27 mouse cellular contexts compared by ENCODE assay signal in genomic region chr17:35556186-35556765, GRCm38 (mm10). TPM values are rescaled to one million over a fixed set of nuclear protein-coding genes. Genes with fewer than 3 reads are reported as not detected.
DNase-seq lines count a peak whose midpoint lies in the region; ATAC-seq and TF ChIP-seq lines count a peak whose summit lies in the region.
"Had no signal": no experiment of that assay in that cellular context is flagged by ENCODE, and none has a peak within 500 bp of the region (broad histone marks: within the 10 kb centered on the region; RNA-seq: fewer than 3 reads in every experiment).

No protein-coding gene starts in this region.

- no peak overlapping the region for H3K9ac ChIP-seq in intestine, postnatal 0 days (ENCODE audit: low read depth, low read length)
- no peak overlapping the region for H3K9ac ChIP-seq in intestine, embryonic 16.5 days (ENCODE audit: low read depth, low read length)
- no peak overlapping the region for H3K9ac ChIP-seq in kidney, embryonic 14.5 days (ENCODE audit: low read depth, low read length)
- H3K9ac ChIP-seq: embryonic facial prominence, embryonic 15.5 days; forebrain, embryonic 15.5 days; heart, embryonic 13.5 days; hindbrain, embryonic 12.5 days had no signal

- H3K27me3 ChIP-seq in intestine, postnatal 0 days (replicated peaks; ENCODE audit: control insufficient read depth, insufficient read depth, low read length) = no peaks in the 10 kb centered on the region
- H3K27me3 ChIP-seq in intestine, embryonic 16.5 days (replicated peaks; ENCODE audit: control insufficient read depth, insufficient read depth, low read length) = no peaks in the 10 kb centered on the region
- no peaks in the 10 kb centered on the region for H3K27me3 ChIP-seq in kidney, embryonic 14.5 days (ENCODE audit: control insufficient read depth, insufficient read depth, low read length)
- no peaks in the 10 kb centered on the region for H3K27me3 ChIP-seq in E14TG2a.4 (ENCODE audit: insufficient read depth, low read length)
- H3K27me3 ChIP-seq: embryonic facial prominence, embryonic 15.5 days; forebrain, embryonic 15.5 days; heart, embryonic 13.5 days had no signal

- TF ChIP-seq CTCF in intestine, postnatal 0 days (IDR thresholded peaks at IDR 0.05; ENCODE audit: low read depth) = no peak
- TF ChIP-seq CTCF in E14TG2a.4 (conservative IDR thresholded peaks at IDR 0.05; ENCODE audit: low read length) = no peak
- no peak for TF ChIP-seq CTCF in layer of hippocampus, adult 2 months (conservative IDR thresholded peaks at IDR 0.05)

- DNase-seq in kidney, adult 8-10 months = peak; percentile 37 to 62
- no peak for DNase-seq in layer of hippocampus, adult 2 months (ENCODE audit: low spot score in 2 of 2)
- DNase-seq in thymus, postnatal 10 days (ENCODE audit: low spot score in 2 of 2) = no peak
- DNase-seq: adrenal gland, adult 8-10 months; cerebellum, adult 11 months; cerebellum, adult 8-10 months; gastrocnemius, postnatal 36 days; heart, adult 11 months had no signal

- H3K4me2 ChIP-seq in intestine, postnatal 0 days (replicated peaks; ENCODE audit: low read depth) = no peak overlapping the region
- no peak overlapping the region for H3K4me2 ChIP-seq in intestine, embryonic 16.5 days (ENCODE audit: low read depth, low read length)
- no peak overlapping the region for H3K4me2 ChIP-seq in kidney, embryonic 14.5 days (replicated peaks; ENCODE audit: low read depth, low read length)
- H3K4me2 ChIP-seq: embryonic facial prominence, embryonic 15.5 days; forebrain, embryonic 15.5 days; heart, embryonic 13.5 days; hindbrain, embryonic 12.5 days had no signal

- WGBS in intestine, postnatal 0 days = 78% methylated on average over 13 of the region's 13 CpGs
- 83% methylated on average over 13 of the region's 13 CpGs for whole genome bisulfite sequencing in intestine, embryonic 16.5 days
- 89% methylated on average over 13 of the region's 13 CpGs for WGBS in kidney, embryonic 14.5 days

- 0 out of 2 replicates have a peak overlapping the region, but pooled peaks have one; percentile 21 for H3K27ac ChIP-seq in intestine, postnatal 0 days (ENCODE audit: low read depth, low read length)
- no peak overlapping the region for H3K27ac ChIP-seq in intestine, embryonic 16.5 days (ENCODE audit: low read length)
- H3K27ac ChIP-seq in kidney, embryonic 14.5 days (ENCODE audit: low read depth, low read length) = no peak overlapping the region
- H3K27ac ChIP-seq in layer of hippocampus, adult 2 months = no peak overlapping the region
- H3K27ac ChIP-seq: embryonic facial prominence, embryonic 15.5 days; forebrain, embryonic 15.5 days; heart, embryonic 13.5 days; hindbrain, embryonic 12.5 days had no signal

- no peaks in the 10 kb centered on the region for H3K9me3 ChIP-seq in intestine, postnatal 0 days (ENCODE audit: control insufficient read depth)
- no peaks in the 10 kb centered on the region for H3K9me3 ChIP-seq in intestine, embryonic 16.5 days (ENCODE audit: control insufficient read depth, low read length)
- no peaks in the 10 kb centered on the region for H3K9me3 ChIP-seq in kidney, embryonic 14.5 days (ENCODE audit: control insufficient read depth, low read length)
- no peaks in the 10 kb centered on the region for H3K9me3 ChIP-seq in E14TG2a.4 (ENCODE audit: low read length)
- H3K9me3 ChIP-seq: embryonic facial prominence, embryonic 15.5 days; forebrain, embryonic 15.5 days; heart, embryonic 13.5 days; hindbrain, embryonic 12.5 days had no signal

- H3K36me3 ChIP-seq in intestine, postnatal 0 days (ENCODE audit: control insufficient read depth, insufficient read depth) = no peaks in the 10 kb centered on the region
- H3K36me3 ChIP-seq in intestine, embryonic 16.5 days (ENCODE audit: control insufficient read depth, insufficient read depth, low read length) = no peaks in the 10 kb centered on the region
- H3K36me3 ChIP-seq in kidney, embryonic 14.5 days (ENCODE audit: control insufficient read depth, insufficient read depth, low read length) = no peaks in the 10 kb centered on the region
- peaks cover 17% of the 10 kb centered on the region; the same call in 1 of the 2 replicates for H3K36me3 ChIP-seq in E14TG2a.4 (ENCODE audit: insufficient read depth, low read length)
- H3K36me3 ChIP-seq: embryonic facial prominence, embryonic 15.5 days; forebrain, embryonic 15.5 days; G1E; heart, embryonic 13.5 days; hindbrain, embryonic 12.5 days had no signal

- no peak overlapping the region for H3K4me3 ChIP-seq in intestine, postnatal 0 days (ENCODE audit: low read depth, low read length)
- no peak overlapping the region for H3K4me3 ChIP-seq in intestine, embryonic 16.5 days (ENCODE audit: low read length)
- no peak overlapping the region for H3K4me3 ChIP-seq in kidney, embryonic 14.5 days (ENCODE audit: low read length)
- H3K4me3 ChIP-seq in E14TG2a.4 (replicated peaks; ENCODE audit: low read length) = peak overlapping the region; percentile 85
- H3K4me3 ChIP-seq in layer of hippocampus, adult 2 months = no peak overlapping the region
- H3K4me3 ChIP-seq: embryonic facial prominence, embryonic 15.5 days; forebrain, embryonic 15.5 days; heart, embryonic 13.5 days; hindbrain, embryonic 12.5 days had no signal

- no peaks in the 10 kb centered on the region for H3K4me1 ChIP-seq in intestine, postnatal 0 days (replicated peaks; ENCODE audit: control insufficient read depth, insufficient read depth, low read length)
- no peaks in the 10 kb centered on the region; the same call in 1 of the 2 replicates for H3K4me1 ChIP-seq in intestine, embryonic 16.5 days (ENCODE audit: control insufficient read depth, insufficient read depth, low read length)
- H3K4me1 ChIP-seq in kidney, embryonic 14.5 days (ENCODE audit: control insufficient read depth, insufficient read depth, low read length) = no peaks in the 10 kb centered on the region
- peaks cover 54% of the 10 kb centered on the region for H3K4me1 ChIP-seq in E14TG2a.4 (replicated peaks; ENCODE audit: low read depth, low read length)
- H3K4me1 ChIP-seq: forebrain, embryonic 15.5 days; hindbrain, embryonic 12.5 days had no signal

- ATAC-seq in intestine, postnatal 0 days = peak; percentile 15
- no peak for ATAC-seq in intestine, embryonic 16.5 days
- no peak for ATAC-seq in kidney, embryonic 14.5 days (ENCODE audit: low FRiP score, low TSS enrichment)
- ATAC-seq: forebrain, embryonic 15.5 days; hindbrain, embryonic 16.5 days had no signal

RNA-seq across cellular contexts. Expression of gene Cdsn, which starts 4.3 kb away (rescaled TPM):
- 0.22 and 0.40 TPM in 2 replicates for polyA plus RNA-seq in intestine, postnatal 0 days (2015; fragmentation: Nextera tagmentation; extraction: Ambion mirVana)
- polyA plus RNA-seq in intestine, embryonic 16.5 days (2015; fragmentation: Nextera tagmentation; extraction: Ambion mirVana) = 0.10 TPM in 2 replicates
- polyA plus RNA-seq in kidney, embryonic 14.5 days (2014; fragmentation: Nextera tagmentation; extraction: Ambion mirVana) = not detected in 2 replicates
- under 1 TPM in 1 of 2 experiments, not detected in 1; 0.25 TPM for total RNA-seq in layer of hippocampus, adult 2 months (2021)
- total RNA-seq: common myeloid progenitor, adult 5-6 weeks; G1E; gastrocnemius, postnatal 36 days had no signal
- polyA plus RNA-seq: embryonic facial prominence, embryonic 11.5 days; forebrain, embryonic 11.5 days; G1E had no signal

RNA-seq across cellular contexts. Expression of gene 2300002M23Rik, which starts 11.0 kb away (rescaled TPM):
- polyA plus RNA-seq in intestine, postnatal 0 days (2015; fragmentation: Nextera tagmentation; extraction: Ambion mirVana) = not detected in 2 replicates
- polyA plus RNA-seq in intestine, embryonic 16.5 days (2015; fragmentation: Nextera tagmentation; extraction: Ambion mirVana) = not detected in 2 replicates
- not detected in 2 replicates for polyA plus RNA-seq in kidney, embryonic 14.5 days (2014; fragmentation: Nextera tagmentation; extraction: Ambion mirVana)
- total RNA-seq in layer of hippocampus, adult 2 months (2021) = not detected
- total RNA-seq: adrenal gland, adult 8-10 months; adrenal gland, postnatal 4 days; common myeloid progenitor, adult 5-6 weeks; gastrocnemius, adult 8-10 months; gastrocnemius, postnatal 36 days; heart, postnatal 4 days had no signal
- polyA plus RNA-seq: brain, embryonic 14.5 days; C2C12; embryonic facial prominence, embryonic 11.5 days; forebrain, embryonic 11.5 days; forebrain, embryonic 15.5 days; G1E; heart, embryonic 13.5 days; heart, postnatal 0 days; hindbrain, embryonic 12.5 days had no signal

RNA-seq across cellular contexts. Expression of gene Psors1c2, which starts 23.3 kb away (rescaled TPM):
- polyA plus RNA-seq in intestine, postnatal 0 days (2015; fragmentation: Nextera tagmentation; extraction: Ambion mirVana) = not detected in 2 replicates
- 0.66 and 0.81 TPM in 2 replicates for polyA plus RNA-seq in intestine, embryonic 16.5 days (2015; fragmentation: Nextera tagmentation; extraction: Ambion mirVana)
- polyA plus RNA-seq in kidney, embryonic 14.5 days (2014; fragmentation: Nextera tagmentation; extraction: Ambion mirVana) = 0.79 and 0.80 TPM in 2 replicates
- 1 to 10 TPM in 1 of 2 experiments, under 1 TPM in 1; 0.59 to 1.1 TPM for total RNA-seq in layer of hippocampus, adult 2 months (2021)
- total RNA-seq: adrenal gland, adult 8-10 months; common myeloid progenitor, adult 5-6 weeks; gastrocnemius, adult 8-10 months; gastrocnemius, postnatal 36 days; heart, postnatal 4 days had no signal

RNA-seq across cellular contexts. Expression of gene Cchcr1, which starts 39.4 kb away (rescaled TPM):
- 4.8 and 5.0 TPM in 2 replicates for polyA plus RNA-seq in intestine, postnatal 0 days (2015; fragmentation: Nextera tagmentation; extraction: Ambion mirVana)
- polyA plus RNA-seq in intestine, embryonic 16.5 days (2015; fragmentation: Nextera tagmentation; extraction: Ambion mirVana) = 12.5 and 15.7 TPM in 2 replicates
- 10.3 and 19.1 TPM in 2 replicates for polyA plus RNA-seq in kidney, embryonic 14.5 days (2014; fragmentation: Nextera tagmentation; extraction: Ambion mirVana)
- total RNA-seq in layer of hippocampus, adult 2 months (2021) = 10 to 100 TPM; 11.0 to 12.6 TPM

RNA-seq across cellular contexts. Expression of gene Tcf19, which starts 39.7 kb away (rescaled TPM):
- polyA plus RNA-seq in intestine, postnatal 0 days (2015; fragmentation: Nextera tagmentation; extraction: Ambion mirVana) = 23.0 and 24.2 TPM in 2 replicates
- polyA plus RNA-seq in intestine, embryonic 16.5 days (2015; fragmentation: Nextera tagmentation; extraction: Ambion mirVana) = 57.7 and 68.3 TPM in 2 replicates
- polyA plus RNA-seq in kidney, embryonic 14.5 days (2014; fragmentation: Nextera tagmentation; extraction: Ambion mirVana) = 67.8 and 68.1 TPM in 2 replicates
- 1 to 10 TPM; 4.7 to 7.2 TPM for total RNA-seq in layer of hippocampus, adult 2 months (2021)

Comparison
In these comparisons a context has a peak if more than half of its experiments do, and no peak if none do; other contexts are left out.
1. DNase-seq: peak in kidney, adult 8-10 months (2 of 2); none in layer of hippocampus, adult 2 months (0 of 2) and thymus, postnatal 10 days (0 of 2).